Mouse (Mus musculus) ES-E14 (cell line): ENCODE measurements around the gene Anks1b. TPM values are rescaled to one million over a fixed set of nuclear protein-coding genes. Genes with fewer than 3 reads are reported as not detected.

Experiments
- DNase-seq: peaks from one replicate; pipeline ENCODE4 v3.0.0-alpha.2; 2013; ENCODE audit warnings: low read depth, low spot score
- H3K27ac ChIP-seq: 2 replicates; pipeline ENCODE4 v1.5.1; 2012; ENCODE audit warnings: low read depth, mild to moderate bottlenecking, low read length, moderate library complexity, mixed read lengths; ENCODE audit not compliant: poor library complexity, insufficient read depth, severe bottlenecking
- H3K36me3 ChIP-seq: 2 replicates; pipeline ENCODE4 v1.6.1; 2012; ENCODE audit warnings: mild to moderate bottlenecking, low read length, moderate library complexity, mixed read lengths; ENCODE audit not compliant: control insufficient read depth, poor library complexity, insufficient read depth, severe bottlenecking
- H3K4me1 ChIP-seq, 2 experiments: fragments of 150-350 bp in 1 of 2; sonication (generic) in 1 of 2; 2 replicates each; pipeline ENCODE4 v1.6.1; 2012; ENCODE audit warnings: low read length in 2 of 2, mild to moderate bottlenecking in 1 of 2, mixed read lengths in 1 of 2; ENCODE audit not compliant: control insufficient read depth in 2 of 2, insufficient read depth in 2 of 2, poor library complexity in 1 of 2
- H3K4me3 ChIP-seq, 2 experiments: fragments of 150-350 bp in 1 of 2; sonication (generic) in 1 of 2; 2 replicates each; pipeline ENCODE4 v1.5.1; 2012; ENCODE audit warnings: low read length in 2 of 2, low read depth in 1 of 2, mild to moderate bottlenecking in 1 of 2, mixed read lengths in 1 of 2; ENCODE audit not compliant: insufficient read depth in 1 of 2, poor library complexity in 1 of 2, severe bottlenecking in 1 of 2
- H3K9ac ChIP-seq: 2 replicates; pipeline ENCODE4 v1.6.1; 2012; ENCODE audit warnings: low read depth, mild to moderate bottlenecking, low read length, mixed read lengths; ENCODE audit not compliant: poor library complexity, insufficient read depth, severe bottlenecking
- H3K9me3 ChIP-seq: fragments of 150-350 bp; sonication (generic); 2 replicates; pipeline ENCODE4 v1.6.1; 2012; ENCODE audit warnings: low read depth, mild to moderate bottlenecking, low read length; ENCODE audit not compliant: control insufficient read depth, insufficient read depth
- CHD2 ChIP-seq: IDR thresholded peaks from 2 replicates; pipeline ENCODE4 v1.6.1; 2014; ENCODE audit warnings: mild to moderate bottlenecking, low read depth, low read length, inconsistent platforms
- HCFC1 ChIP-seq: IDR thresholded peaks from 2 replicates; pipeline ENCODE4 v1.6.1; 2012; ENCODE audit warnings: low read length, inconsistent platforms, borderline replicate concordance; ENCODE audit not compliant: insufficient read depth
- MAFK ChIP-seq: IDR thresholded peaks from 2 replicates; pipeline ENCODE4 v1.6.1; 2014; ENCODE audit warnings: mild to moderate bottlenecking, low read depth, low read length, inconsistent platforms; ENCODE audit not compliant: insufficient read depth
- ZC3H11A ChIP-seq: IDR thresholded peaks from 2 replicates; pipeline ENCODE4 v1.6.1; 2012; ENCODE audit warnings: low read depth, mild to moderate bottlenecking, inconsistent platforms, low read length, borderline replicate concordance
- ZNF384 ChIP-seq: IDR thresholded peaks from 2 replicates; pipeline ENCODE4 v1.6.1; 2012; ENCODE audit warnings: low read depth, low read length, inconsistent platforms
- in situ Hi-C, 2 experiments: fragments of 600-800 bp; cut with MboI; formaldehyde crosslinking; loops; one replicate each; pipeline ENCODE4 v1.15.1; 2025; ENCODE audit warnings: low sequenced_read_pairs in 2 of 2, inconsistent platforms in 1 of 2; ENCODE audit not compliant: unreplicated experiment in 2 of 2
- total RNA-seq: library from RNA; depleted of rRNA; stranded (reverse); fragments of 300-350 nt; gene quantifications from 2 replicates; pipeline ENCODE4 v1.2.3, GENCODE M21; 2012

The Anks1b gene
- total RNA-seq, 1 experiment, result 2.6 TPM

DNA sequence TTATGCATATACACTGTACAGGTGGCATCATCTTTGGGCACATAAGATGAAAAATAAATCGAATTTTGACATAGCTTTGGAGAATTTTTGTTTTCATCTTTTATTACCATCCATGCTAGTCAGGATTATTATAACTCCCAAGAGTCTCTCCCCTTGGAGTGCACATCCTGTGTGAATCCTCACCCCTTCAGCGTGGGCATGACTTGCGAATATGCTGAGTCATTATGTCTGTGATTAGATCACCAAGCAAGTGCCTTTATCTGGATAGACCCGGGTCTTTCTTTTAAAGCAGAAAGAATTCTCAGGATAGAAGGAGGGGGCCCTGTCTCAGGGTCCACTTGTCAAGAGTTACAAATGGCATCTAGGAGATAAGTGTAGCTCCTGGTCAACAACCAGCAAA lies 48.7 kb downstream of the Anks1b start:
- no peak for DNase-seq
- Histone ChIP-seq H3K9me3 (no peaks in the 10 kb centered on the region), H3K27ac (no peak overlapping the region), H3K36me3 (no peaks in the 10 kb centered on the region), H3K4me3 (no peak overlapping the region), H3K4me1 (no peaks in the 10 kb centered on the region), H3K9ac (no peak overlapping the region)
- no peak for TF ChIP-seq ZNF384
- TF ChIP-seq CHD2, result no peak
- 0 out of 2 replicates have a peak, but pooled peaks have one; percentile 33 for TF ChIP-seq MAFK
- no peak for TF ChIP-seq ZC3H11A
- no peak for TF ChIP-seq HCFC1
- in situ Hi-C loops, result no loop called here

- Histone ChIP-seq H3K4me3 (no peak overlapping the region), H3K4me1 (no peaks in the 10 kb centered on the region), H3K9ac (no peak overlapping the region), H3K27ac (no peak overlapping the region), H3K36me3 (no peaks in the 10 kb centered on the region), H3K9me3 (no peaks in the 10 kb centered on the region)
- no peak for DNase-seq
- no peak for TF ChIP-seq MAFK
- TF ChIP-seq HCFC1, result no peak
- TF ChIP-seq ZNF384, result no peak
- in situ Hi-C loops, result no loop called here
Observed at GRCm38 (mm10) chr10:89942180-89942579, 68.9 kb downstream of the Anks1b start.

DNA sequence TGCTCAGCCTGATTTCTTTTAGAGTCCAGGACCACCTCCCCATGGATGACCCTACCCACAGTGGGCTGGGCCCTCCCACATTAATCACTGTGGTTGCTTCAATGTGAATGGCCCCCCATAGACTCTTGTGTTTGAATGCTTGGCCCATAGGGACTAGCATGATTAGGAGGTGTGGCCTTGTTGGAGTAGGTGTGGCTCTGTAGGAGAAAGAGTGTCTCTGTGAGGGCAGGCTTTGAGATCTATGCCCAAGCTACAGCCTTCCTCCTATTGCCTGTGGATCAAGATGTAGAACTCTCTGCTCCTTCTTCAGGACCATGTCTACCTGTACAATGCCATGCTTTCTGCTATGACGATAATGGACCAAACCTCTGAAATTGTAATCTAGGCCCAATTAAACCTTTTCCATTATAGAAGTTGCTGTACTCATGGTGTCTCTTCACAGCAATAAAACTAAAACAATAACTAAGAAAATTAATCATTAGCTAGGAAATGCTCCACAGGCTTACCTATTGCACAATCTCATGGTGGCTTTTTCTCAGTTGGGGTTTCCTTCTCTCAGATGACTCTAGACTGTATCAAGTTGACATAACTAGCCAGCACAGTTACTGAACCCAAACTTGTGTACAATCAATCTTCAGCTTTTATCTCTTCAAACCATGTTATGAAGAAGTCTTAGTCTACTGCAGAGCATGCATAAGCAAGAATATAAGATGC lies 73.5 kb downstream of the Anks1b start:
- Histone ChIP-seq H3K36me3 (no peaks in the 10 kb centered on the region), H3K9me3 (no peaks in the 10 kb centered on the region), H3K27ac (no peak overlapping the region), H3K9ac (no peak overlapping the region), H3K4me3 (no peak overlapping the region), H3K4me1 (no peaks in the 10 kb centered on the region)
- no peak for DNase-seq
- TF ChIP-seq ZC3H11A, result no peak
- in situ Hi-C loops, result no loop called here

- in situ Hi-C loops, result no loop called here
- H3K36me3 ChIP-seq, result no peaks in the 10 kb centered on the region
- H3K9me3 ChIP-seq, result no peaks in the 10 kb centered on the region
- no peak overlapping the region for H3K9ac ChIP-seq
- H3K4me1 ChIP-seq, result no peaks in the 10 kb centered on the region
- no peak overlapping the region for H3K27ac ChIP-seq
- TF ChIP-seq ZC3H11A (no peak), HCFC1 (no peak), MAFK (no peak), ZNF384 (no peak), CHD2 (no peak)
- no peak overlapping the region for H3K4me3 ChIP-seq
- DNase-seq, result no peak
Observed at GRCm38 (mm10) chr10:89974361-89974760, 101.1 kb downstream of the Anks1b start.

- Histone ChIP-seq H3K4me3 (no peak overlapping the region), H3K4me1 (no peaks in the 10 kb centered on the region), H3K9me3 (no peaks in the 10 kb centered on the region), H3K9ac (no peak overlapping the region), H3K36me3 (no peaks in the 10 kb centered on the region), H3K27ac (no peak overlapping the region; the same call in 1 of the 2 replicates)
- TF ChIP-seq ZC3H11A (no peak), HCFC1 (no peak), MAFK (no peak), ZNF384 (no peak), CHD2 (no peak)
- DNase-seq, result no peak
- in situ Hi-C loops, result no loop called here
Observed at GRCm38 (mm10) chr10:89975431-89975841, 102.1 kb downstream of the Anks1b start.
